Mouse (Mus musculus) adrenal gland, adult 2 months (tissue): ENCODE data around the gene Cidec. TPM values are rescaled to one million over a fixed set of nuclear protein-coding genes. Genes with fewer than 3 reads are reported as not detected.
A peak's percentile ranks its signal among the peaks of the same experiment; 100 is the strongest.

Experiments
- DNase-seq: peaks from one replicate; pipeline ENCODE4 v3.0.0; 2021
- polyA plus RNA-seq: library from polyadenylated mRNA; depleted of rRNA; stranded (reverse); fragments of >200 nt; gene quantifications from 2 replicates; pipeline ENCODE4 v1.2.3, GENCODE M21; 2012
- total RNA-seq, 2 experiments: library from RNA; stranded (reverse); gene quantifications; 2 replicates each; pipeline ENCODE4 v1.2.3; 2021

Gene Cidec
- total and polyA plus RNA-seq, 3 experiments, result 354 to 980 (median 514) TPM

DNA sequence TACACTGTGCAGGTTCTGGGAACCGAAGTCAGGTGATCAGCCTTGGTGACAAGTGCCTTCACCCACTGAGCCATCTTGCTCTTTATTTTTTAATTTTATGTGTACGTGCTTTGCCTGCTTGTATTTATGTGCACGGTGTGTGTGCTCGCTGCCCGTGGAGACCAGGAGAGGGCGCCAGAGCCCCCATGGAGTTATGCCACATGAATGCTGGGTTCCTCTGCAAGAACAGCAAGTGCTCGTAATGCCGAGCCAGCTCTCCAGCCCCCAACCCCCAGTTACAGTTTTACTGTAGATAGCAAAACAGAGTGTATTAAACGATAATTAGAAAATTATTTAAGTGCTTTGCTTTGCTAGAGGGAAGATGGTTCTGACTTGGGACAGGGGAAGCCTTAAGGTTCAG is 28.9 kb downstream of the Cidec start:
- no peak for DNase-seq

DNA sequence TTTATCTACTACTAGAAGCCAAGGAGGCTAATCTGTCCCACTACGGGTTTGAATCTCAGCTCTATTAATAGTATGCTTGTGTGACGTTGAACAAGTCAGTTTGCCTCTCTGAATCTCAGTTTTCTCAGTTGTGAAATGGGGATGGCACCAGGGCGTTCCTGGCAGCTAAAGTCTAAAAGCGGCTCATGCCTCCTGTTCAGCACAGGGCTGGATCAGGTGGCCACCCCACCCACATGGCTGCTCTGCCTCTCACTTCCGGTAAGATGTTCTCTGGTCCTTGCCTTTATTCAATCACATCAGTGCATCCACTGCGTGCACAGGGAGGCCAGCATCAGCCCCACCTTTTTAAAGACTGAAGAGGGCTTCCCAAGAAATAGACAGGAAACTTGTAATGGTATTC is 30.1 kb downstream of the Cidec start:
- no peak for DNase-seq

GRCm38 (mm10) chr6:113404649-113405448 is 30.7 kb downstream of the Cidec start:
- no peak for DNase-seq

DNA sequence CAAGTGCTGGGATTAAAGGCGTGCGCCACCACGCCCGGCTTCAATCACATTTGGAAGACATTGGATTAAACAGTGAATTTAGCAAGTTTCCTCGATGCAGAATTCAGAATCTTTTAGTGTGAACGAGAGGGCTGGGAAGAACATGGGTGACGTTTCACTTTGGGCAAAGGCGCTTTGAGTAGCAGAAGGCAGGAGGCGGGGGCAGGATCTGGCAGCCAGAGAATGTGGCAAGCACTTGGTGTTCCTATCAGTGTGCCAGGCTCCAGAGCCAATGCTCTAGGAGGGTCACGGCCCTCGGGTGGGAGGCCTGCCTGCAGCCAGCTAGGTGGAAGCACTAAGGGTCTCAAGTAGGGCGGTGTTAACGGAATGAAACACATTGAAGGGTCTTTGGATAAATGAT is 33.5 kb downstream of the Cidec start:
- no peak for DNase-seq

GRCm38 (mm10) chr6:113396270-113397030 is 39.1 kb downstream of the Cidec start:
- DNase-seq, result no peak

- DNase-seq, result no peak
Observed at GRCm38 (mm10) chr6:113395501-113395900, 40.1 kb downstream of the Cidec start.

DNA sequence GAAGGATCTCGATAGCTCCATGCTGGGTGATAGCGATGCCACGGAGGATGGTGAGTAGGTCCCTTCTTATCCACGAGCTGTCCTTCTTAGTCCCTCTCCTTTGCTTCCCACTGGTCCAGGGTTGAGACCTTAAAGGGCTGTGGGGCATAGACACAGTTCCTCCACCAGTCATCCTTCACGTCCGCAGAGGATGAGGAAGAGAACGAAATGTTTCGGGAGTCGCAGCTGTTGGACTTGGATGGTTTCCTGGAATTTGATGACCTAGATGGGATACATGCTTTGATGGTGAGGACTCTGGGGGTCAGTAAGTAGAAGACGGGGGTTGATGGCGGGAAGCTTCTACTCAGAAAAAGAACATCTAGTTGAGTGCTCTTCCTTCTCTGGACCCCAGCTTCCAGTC is 40.7 kb downstream of the Cidec start:
- DNase-seq, result no peak

DNA sequence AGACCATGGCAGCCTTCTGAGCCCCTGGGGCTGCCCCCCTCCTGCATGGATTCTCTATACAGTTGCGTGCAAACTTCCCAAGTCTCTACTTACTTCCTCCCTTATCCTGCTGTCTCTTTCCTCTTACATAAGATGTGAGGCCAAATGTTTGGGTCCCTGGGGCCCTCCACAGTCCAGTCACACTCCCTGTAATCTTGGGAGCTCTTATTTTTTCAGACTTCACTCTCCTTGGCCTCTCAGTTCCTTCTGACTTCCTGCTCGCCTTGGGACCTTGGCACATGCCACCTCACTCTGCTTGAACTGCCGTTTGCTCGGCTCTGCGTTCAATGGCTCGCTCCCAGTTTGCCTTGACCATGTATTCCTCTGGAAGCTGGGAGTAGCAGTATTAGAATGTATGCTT is 41.6 kb downstream of the Cidec start:
- DNase-seq, result no peak

DNA sequence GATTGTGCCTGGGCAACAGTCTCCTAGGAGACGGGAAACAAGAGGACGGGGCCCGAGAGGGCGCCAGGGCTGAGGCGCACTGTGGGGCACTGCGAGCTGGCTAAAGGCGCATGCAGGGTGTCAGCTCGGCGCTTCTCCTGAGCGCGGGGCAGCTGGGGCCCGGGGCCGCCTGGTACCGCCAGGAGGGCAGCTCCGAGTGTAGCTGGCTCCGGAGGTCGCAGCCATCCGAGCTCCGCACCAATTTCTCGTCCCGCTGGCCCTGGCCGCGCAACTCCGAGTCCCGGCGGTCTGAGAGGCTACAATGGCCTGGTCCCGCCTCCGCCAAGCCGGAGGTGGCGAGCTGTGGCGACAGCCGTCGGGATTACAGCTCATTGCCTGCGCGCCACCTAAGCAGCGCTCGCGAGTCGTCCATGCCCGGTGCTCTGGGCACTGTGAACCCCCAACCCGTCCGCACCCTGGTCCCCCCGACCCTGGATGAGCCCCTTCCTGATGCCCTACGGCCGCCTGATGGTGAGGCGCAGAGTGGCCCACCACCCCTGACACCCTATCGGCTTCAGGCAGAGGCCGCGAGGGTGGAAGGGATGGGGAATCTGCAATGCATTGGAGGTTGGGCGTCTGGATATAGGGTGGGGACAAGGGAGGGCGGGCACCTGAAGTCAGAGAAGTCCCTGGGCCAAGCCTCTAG is 43.0 kb downstream of the Cidec start:
- peak; percentile 77 for DNase-seq

DNA sequence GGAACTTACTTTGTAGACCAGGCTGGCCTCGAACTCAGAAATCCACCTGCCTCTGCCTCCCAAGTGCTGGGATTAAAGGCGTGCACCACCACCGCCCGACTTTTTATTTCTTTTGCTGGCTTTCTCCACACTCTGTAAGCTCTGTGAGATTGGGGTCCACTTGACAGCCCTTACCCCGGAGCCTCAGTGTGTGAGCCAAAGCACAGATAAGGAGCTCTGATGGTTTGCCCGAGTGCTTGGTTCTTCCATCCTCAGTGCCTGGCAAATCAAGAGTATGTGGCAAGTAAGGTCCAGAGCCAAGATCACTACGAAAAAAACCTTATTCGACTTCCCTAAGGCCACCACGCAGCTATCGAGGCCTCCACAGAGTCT is 43.6 kb downstream of the Cidec start:
- DNase-seq, result no peak

GRCm38 (mm10) chr6:113390715-113391114 is 44.8 kb downstream of the Cidec start:
- DNase-seq, result no peak

DNA sequence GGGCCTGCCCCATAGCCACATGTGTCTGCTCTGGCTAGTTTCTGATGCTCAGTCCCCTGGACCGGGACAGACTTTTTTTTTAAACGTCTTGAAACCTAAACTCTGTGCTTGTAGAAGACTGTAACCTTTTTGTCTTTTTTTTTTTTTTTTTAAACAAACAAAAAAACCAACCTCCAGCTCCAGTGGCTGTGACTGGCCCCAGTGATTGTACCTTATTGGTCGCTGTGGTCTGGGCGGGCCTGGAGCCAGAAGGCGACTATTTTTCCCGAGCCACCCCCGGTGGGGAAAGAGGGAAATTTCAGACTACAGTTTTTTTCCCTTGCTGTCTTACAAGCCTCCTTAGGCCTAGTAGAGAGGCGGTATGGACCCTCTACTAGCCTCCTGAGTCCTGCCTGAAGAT is 46.6 kb downstream of the Cidec start, which contains the start of gene Ttll3:
Gene Ttll3 (plus strand): TSS at position 301 of the 400 bp plus-strand sequence.
- no peak for DNase-seq

DNA sequence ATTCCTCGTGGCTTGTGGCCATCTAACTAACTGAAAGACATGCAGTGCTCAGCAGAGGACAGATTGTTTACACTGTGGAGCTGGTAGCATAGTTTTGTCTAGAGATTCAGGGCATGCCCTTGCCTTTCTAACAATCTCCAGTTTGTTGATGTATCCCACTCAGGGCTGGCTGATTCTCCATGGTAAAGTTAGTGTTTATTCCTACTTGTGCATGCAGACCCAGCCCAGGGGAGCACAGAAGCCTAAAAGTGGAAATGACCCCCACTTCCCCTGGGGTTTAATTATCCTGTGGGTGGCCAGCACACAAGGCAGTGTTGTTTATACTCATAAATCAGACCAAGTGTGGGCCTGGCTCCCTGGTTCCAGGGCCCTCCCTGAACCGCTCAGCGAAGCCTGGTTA is 49.5 kb downstream of the Cidec start:
- DNase-seq, result no peak

DNA sequence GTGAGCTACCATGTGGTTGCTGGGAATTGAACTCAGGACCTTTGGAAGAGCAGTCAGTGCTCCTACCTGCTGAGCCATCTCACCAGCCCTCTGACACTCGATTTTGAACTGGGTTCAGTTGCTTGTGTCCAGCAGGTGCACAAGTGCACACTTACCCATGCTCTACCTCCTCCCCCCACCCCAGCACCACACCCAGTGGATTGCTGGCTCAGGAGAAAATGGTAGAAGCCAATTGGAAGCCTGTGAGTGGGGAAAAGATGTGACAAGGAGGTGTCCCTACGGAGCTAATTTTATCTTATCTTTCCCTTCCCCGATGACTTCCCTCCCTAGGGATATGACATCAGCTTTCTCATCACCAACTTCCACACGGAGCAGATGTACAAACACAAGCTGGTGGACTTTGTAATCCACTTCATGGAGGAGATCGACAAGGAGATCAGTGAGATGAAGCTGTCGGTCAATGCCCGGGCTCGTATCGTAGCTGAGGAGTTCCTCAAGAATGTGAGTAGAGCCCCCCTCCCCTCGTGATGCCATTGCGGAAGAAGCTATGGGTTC is 50.3 kb downstream of the Cidec start:
- DNase-seq, result no peak

DNA sequence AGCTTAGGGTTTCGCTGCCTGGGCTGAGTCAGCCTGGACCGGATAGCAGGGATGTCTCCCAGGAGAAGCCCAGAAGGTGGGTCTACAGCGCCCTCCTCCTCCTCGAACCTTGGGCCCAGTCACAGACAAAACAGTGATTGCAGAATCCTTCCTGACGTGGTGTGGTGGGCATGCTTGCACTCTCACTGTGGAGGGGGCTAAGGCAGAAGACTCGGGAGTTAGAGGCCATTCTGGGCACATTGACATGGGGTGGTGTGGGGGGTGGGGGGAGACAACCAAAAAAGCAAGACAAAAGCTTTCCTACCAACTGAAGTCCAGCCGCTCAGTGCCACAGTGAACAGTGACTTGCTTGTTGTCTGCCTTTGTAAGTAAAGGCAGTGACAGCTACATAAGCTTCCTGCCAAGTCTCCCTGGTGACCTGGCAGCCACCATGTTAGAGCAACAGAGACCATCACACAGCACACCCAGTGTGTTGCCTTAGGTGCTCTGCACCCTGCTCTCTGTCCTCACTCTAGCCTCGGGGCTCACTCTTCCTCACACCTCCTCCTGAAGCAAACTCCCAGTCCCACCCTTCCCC is 51.1 kb downstream of the Cidec start:
- no peak for DNase-seq

DNA sequence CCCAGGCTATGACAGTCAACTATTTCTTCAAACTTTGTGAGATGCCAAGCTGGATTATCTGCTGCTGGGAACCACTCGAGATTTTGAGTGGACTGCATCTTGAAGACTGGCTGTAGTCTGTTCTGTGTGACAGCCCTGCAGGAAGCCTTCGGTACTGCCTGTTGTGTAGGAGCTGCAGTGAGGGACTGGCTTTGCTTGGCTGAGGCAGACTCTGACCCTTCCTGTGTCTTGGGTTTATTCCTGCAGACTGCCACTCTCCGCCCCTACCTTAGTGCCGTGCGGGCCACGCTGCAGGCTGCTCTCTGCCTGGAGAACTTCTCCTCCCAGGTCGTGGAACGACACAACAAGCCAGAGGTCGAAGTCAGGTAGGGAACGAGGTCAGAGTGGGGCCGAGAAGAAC is 55.1 kb downstream of the Cidec start:
- no peak for DNase-seq

- no peak for DNase-seq
Observed at GRCm38 (mm10) chr6:113379246-113379645, 56.3 kb downstream of the Cidec start.

DNA sequence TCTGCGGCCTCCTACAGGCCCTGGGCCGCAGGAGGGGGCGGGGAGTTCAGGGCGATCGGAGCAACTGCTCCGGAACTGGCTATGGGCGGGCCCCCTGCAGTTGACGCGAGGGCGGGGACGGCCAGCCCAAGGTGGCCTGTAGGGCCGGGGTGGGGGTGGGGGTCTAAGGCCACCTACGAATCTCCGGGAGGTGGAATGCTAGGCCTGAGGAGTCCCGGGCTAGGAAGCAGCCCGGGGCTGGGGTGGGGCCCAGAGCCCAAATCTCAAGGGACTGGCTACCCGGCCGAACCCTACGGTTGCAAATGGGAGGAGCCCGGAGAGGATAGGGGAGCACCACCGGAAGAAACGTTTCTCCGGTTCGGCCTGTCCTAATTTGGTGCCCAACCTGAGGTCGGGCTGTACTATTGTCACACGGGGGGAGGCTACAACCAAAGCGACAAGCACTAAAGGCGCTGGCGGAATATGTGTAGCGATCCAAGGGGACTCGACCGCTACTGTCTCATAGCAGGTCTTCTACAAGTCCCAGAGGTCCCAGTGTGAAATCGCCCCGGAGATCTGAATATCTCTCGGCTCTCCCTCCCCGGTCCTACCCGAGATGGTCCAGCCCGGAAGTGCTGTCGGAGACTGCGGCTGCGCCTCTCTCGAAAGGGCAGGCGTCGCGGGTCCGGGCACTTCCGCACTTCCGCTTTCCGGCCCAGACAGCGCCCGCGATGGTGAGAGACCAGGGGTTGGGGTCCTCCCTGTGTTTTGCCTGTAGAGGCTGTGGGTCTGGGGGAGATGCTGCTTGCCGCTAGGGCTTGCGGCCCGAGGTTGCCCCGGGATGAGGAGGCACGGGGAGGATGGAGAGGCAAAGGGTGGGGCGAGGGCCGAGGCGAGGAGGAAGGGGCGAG is 57.8 kb downstream of the Cidec start, which contains the start of the genes Tada3 and Arpc4:
Gene Tada3 (minus strand): TSS at position 388 of the 890 bp plus-strand sequence.
Gene Arpc4 (plus strand): TSS at position 620 of the 890 bp plus-strand sequence.
- DNase-seq, result peak; percentile 95

DNA sequence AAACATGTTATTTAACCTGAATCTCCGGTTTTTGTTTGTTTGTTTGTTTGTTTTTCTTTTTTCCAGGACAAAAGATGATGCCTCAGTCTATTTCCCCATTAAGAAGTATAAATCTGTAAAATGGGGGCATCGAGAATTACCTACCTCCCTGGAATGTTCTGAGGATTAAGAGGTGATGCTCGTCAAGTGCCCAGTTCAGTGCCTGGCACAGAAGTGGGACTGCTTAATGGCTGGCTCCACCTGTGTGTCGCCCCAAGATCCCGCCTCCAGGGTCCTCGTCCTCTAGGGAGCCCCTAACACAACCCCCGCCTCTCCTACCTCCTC is 58.4 kb downstream of the Cidec start:
- no peak for DNase-seq
